Mouse (Mus musculus) neutrophil, adult 5-6 weeks (primary cell): ENCODE measurements around the gene Opn3. TPM values are rescaled to one million over a fixed set of nuclear protein-coding genes. Genes with fewer than 3 reads are reported as not detected.

Experiments used
- total RNA-seq: library from RNA; stranded (forward); fragments of 200-1000 nt; gene quantifications from 2 replicates; pipeline ENCODE4 v1.2.3, GENCODE M21; 2017

Gene Opn3
- total RNA-seq, 1 experiment from 2014 or later = 1.6 TPM

Other genes starting within 250 kb of the Opn3 start
- gene Rgs7, start 200.3 kb downstream of the Opn3 start, total RNA-seq = not detected in 2 replicates
- gene Kmo, start 72.4 kb downstream of the Opn3 start, total RNA-seq = 108 and 110 TPM in 2 replicates
- gene Fh1, start 67.1 kb downstream of the Opn3 start, total RNA-seq = 54.9 and 73.8 TPM in 2 replicates
- gene Chml, start 125 bp upstream of the Opn3 start, total RNA-seq = 12.6 and 13.9 TPM in 2 replicates
- gene Wdr64, start 5.8 kb upstream of the Opn3 start, total RNA-seq = not detected in 2 replicates
- 1.4 and 2.1 TPM in 2 replicates for gene Exo1, start 187.8 kb upstream of the Opn3 start, total RNA-seq
- gene Gm38100, start 227.6 kb upstream of the Opn3 start, total RNA-seq = not detected in 2 replicates